Mouse (Mus musculus) cortical plate, adult 2 months (tissue): ENCODE results near the gene Shroom3. TPM values are rescaled to one million over a fixed set of nuclear protein-coding genes. Genes with fewer than 3 reads are reported as not detected.
A peak's percentile ranks its signal among the peaks of the same experiment; 100 is the strongest.

Experiments
- H3K27ac ChIP-seq: fragments of 200-500 bp; 2 replicates; pipeline ENCODE4 v1.5.1; 2012; ENCODE audit warnings: low read length, control low read depth, inconsistent platforms; ENCODE audit not compliant: insufficient read depth
- H3K4me1 ChIP-seq: fragments of 200-500 bp; 2 replicates; pipeline ENCODE4 v1.6.1; 2011; ENCODE audit warnings: low read length; ENCODE audit not compliant: control insufficient read depth, insufficient read depth
- H3K4me3 ChIP-seq: fragments of 200-500 bp; 2 replicates; pipeline ENCODE4 v1.5.1; 2011; ENCODE audit warnings: mild to moderate bottlenecking, low read length, control low read depth; ENCODE audit not compliant: insufficient read depth
- CTCF ChIP-seq: fragments of 200-500 bp; IDR thresholded peaks from 2 replicates; pipeline ENCODE4 v1.5.1; 2011; ENCODE audit warnings: mild to moderate bottlenecking, control low read depth, low read length; ENCODE audit not compliant: insufficient read depth; ENCODE audit errors: extremely low read depth
- POLR2A ChIP-seq: fragments of 200-500 bp; IDR thresholded peaks from 2 replicates; pipeline ENCODE4 v1.6.1; 2011; ENCODE audit warnings: mild to moderate bottlenecking, low read length, control low read depth; ENCODE audit not compliant: insufficient read depth; ENCODE audit errors: extremely low read depth
- polyA plus RNA-seq: library from polyadenylated mRNA; depleted of rRNA; stranded (reverse); fragments of >200 nt; gene quantifications from 2 replicates; pipeline ENCODE4 v1.2.3, GENCODE M21; 2012

Gene Shroom3
- polyA plus RNA-seq, 1 experiment = 1.9 TPM

DNA sequence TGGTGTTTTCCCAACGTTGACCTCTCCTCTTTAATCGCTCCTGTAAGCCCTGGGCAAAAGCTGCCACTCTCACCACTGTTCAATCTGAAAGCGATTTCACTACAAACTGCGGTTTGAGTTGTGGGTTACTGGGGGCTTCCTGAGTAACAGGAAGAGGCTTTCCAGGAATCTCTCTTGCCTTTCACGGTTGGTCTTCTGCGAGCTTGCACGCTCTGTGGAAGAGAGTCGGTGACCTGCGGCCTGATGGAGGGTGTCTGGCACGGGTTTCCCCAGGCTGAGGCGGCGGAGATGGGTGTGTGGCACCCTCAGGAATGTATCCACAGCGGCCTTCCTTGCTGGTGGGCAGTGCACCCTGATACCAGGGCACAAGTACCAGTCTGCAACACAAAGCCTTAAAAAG lies 281.5 kb downstream of the Shroom3 start:
- Histone ChIP-seq H3K4me1 (peaks cover 7% of the 10 kb centered on the region; the same call in 1 of the 2 replicates), H3K27ac (no peak overlapping the region), H3K4me3 (no peak overlapping the region)
- TF ChIP-seq POLR2A = no peak

DNA sequence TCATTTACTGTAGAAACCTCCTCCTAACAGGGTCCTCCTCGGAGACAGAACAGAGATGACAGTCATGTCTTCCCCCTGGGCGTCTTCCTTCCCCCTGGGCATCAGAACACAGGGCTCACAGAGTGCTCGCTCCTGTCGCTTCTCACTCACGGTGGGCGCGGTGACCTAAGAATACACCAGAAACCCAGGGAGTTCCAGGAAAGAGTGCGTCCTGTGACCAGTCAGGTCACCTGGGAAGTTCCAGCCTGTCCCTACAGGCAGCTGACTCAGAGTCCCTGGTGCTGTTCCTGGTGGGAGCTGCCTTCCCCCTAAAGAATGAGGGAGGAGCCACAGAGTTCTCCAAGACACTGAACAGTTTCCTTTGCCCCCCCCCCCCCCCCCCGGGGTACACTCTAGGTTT lies 283.9 kb downstream of the Shroom3 start:
- TF ChIP-seq CTCF = no peak
- TF ChIP-seq POLR2A = no peak
- H3K27ac ChIP-seq = no peak overlapping the region
- no peaks in the 10 kb centered on the region for H3K4me1 ChIP-seq
- H3K4me3 ChIP-seq = no peak overlapping the region

DNA sequence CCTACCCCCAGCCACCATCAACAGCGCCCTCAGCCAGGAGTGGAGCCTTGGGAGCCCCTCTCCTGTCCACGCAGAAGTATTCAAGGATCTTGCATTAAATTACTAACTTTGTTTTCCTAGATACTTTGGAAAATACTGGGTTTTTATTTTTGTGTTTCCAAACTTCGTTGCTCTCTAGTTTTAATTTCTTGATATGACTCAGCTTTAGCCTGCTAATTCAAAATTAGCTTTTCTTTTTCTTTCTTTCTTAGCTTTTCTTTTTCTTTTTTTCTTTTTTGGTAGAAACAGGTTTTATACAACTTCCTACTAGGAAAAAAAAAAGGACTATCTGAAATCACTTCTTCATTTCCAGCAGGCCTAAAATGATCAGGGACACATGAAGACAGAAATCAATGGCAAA lies 284.7 kb downstream of the Shroom3 start:
- TF ChIP-seq POLR2A (no peak), CTCF (no peak)
- H3K27ac ChIP-seq = no peak overlapping the region
- no peak overlapping the region for H3K4me3 ChIP-seq
- no peaks in the 10 kb centered on the region for H3K4me1 ChIP-seq

DNA sequence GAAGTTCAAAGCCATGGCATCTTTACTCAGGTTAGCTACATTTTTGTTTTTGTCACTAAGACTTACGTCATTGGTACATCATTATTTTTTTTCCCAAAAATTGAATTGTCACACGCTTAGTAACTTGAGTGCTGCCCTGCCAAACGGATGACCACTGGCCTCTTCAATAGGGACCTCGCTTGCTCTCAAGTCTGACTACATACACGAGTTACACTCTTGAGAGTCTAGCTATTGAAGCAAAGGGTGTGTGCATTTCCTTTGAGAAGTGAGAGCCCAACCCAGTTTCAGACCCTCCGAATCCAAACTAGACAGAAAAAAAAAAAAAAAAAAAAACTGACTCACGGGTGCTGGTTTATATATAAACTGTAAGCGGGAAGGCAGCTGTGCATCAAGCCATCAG lies 286.2 kb downstream of the Shroom3 start:
- no peak overlapping the region for H3K4me3 ChIP-seq
- no peak overlapping the region for H3K27ac ChIP-seq
- no peaks in the 10 kb centered on the region for H3K4me1 ChIP-seq
- TF ChIP-seq POLR2A (no peak), CTCF (no peak)

DNA sequence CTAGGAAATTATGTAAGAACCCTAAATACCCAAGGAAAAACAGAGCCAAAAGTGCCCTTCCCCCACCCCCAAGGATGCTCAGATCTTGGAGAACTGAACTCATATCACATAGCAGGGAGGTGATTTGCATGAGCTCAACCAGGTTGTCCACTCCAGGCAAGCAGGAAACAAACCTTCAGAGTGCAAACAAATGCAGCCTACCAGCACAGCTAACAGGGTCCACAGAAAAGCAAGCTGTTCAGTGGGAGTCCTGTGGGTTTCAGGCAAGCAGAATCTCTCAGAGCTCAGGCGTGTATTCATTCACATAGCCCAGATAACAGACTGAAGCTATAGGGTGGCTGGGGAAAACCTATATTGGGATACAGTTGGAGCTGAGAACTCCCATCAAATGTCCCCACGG lies 286.7 kb downstream of the Shroom3 start:
- no peak overlapping the region for H3K27ac ChIP-seq
- H3K4me3 ChIP-seq = no peak overlapping the region
- H3K4me1 ChIP-seq = no peaks in the 10 kb centered on the region
- TF ChIP-seq POLR2A (no peak), CTCF (no peak)

DNA sequence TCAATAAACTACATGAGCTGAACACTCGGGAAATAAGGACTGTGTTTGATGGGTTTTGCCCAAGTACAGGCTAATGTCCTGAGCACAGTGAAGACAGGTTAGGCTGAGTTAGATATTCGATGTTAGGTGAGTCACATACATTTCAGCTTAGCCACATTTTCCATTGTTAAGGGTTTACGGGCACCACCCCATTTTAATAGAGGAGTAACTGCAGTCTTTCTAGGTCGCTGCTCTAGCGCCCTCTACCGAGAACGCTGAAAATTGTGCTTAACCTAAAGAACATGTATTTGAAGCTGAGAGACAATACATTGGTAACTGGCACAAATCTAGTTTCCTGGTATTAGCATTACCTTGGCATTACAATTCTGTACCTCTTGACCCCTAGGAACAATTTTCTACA lies 287.2 kb downstream of the Shroom3 start:
- TF ChIP-seq CTCF (peak; percentile 40; the same call in 1 of the 2 replicates), POLR2A (no peak)
- Histone ChIP-seq H3K4me3 (no peak overlapping the region), H3K4me1 (no peaks in the 10 kb centered on the region), H3K27ac (no peak overlapping the region)

DNA sequence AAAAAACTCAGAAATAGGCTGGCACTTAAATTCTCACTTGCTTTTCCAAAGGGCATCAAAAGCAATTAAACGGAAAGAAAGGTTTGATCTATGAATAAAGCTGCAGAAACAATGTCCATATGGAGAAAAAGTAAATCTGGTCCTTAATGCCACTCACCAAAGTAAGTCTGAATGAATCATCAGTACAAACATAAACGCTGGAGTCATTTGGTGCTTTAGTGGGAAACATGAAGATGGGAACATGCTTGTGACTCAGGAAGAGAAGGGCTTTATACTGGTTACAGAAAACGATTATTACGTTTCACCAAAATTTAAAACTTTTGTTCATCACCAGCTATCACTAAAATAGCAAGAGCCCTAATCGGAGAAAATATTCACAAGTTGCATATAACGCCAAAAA lies 297.2 kb downstream of the Shroom3 start:
- no peak overlapping the region for H3K27ac ChIP-seq
- TF ChIP-seq POLR2A (no peak), CTCF (no peak)
- H3K4me1 ChIP-seq = peaks cover 2% of the 10 kb centered on the region
- no peak overlapping the region for H3K4me3 ChIP-seq

DNA sequence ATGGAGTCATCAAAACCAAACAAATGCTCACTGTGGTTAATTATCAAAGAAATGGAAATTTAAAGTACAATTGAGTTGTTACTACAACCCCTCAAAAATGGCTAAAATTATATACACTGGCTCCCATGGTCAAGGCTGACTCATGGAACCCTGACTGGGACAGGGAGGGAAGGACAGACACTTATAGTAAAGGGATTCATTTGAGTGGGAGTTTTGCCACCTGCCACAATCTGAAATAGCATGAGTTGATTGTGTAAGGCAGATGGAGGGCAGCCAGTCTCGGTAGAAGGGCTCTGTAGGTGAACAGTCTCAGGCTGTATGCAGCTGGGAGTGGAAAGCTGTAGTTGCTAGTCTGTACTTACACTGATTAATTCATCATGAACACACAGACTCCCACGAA lies 297.6 kb downstream of the Shroom3 start:
- no peak overlapping the region for H3K27ac ChIP-seq
- peaks cover 2% of the 10 kb centered on the region for H3K4me1 ChIP-seq
- TF ChIP-seq POLR2A (no peak), CTCF (no peak)
- no peak overlapping the region for H3K4me3 ChIP-seq

DNA sequence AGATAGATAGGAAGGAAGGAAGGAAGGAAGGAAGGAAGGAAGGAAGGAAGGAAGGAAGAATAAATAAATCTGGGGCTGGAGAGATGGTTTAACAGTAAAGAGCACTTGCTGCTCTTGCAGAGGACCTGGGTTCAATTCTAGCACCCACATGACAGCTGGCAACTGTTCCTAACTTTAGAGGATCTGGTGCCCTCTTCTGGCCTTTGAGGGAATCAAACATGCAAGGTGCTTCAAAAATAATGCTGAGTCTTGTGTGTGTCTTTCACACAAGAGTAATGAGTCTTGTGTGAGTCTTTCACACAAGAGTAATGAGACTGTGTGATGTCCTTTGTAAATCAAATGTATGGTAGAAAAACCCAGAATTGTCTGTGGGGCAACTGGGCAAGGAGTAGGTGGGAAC lies 299.4 kb downstream of the Shroom3 start:
- Histone ChIP-seq H3K4me1 (peaks cover 2% of the 10 kb centered on the region), H3K27ac (no peak overlapping the region), H3K4me3 (no peak overlapping the region)
- no peak for TF ChIP-seq CTCF
- TF ChIP-seq POLR2A = no peak

DNA sequence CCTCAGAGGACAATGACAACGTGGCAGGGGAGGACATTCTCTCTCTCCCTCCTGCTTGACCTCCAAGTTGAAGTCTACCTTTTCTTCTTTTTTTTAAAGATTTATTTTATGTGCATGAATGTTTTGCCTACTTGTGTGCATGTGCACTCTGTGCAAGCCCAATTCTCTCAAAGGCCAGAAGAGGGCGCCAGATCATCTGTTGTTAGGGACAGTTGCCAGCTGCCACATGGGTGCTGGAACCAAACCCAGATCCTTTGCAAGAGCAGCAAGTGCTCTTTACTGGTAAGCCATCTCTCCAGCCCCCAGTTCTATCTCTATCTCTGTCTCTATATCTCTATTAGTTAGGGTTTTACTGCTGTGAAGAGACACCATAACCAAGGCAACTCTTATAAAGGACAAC lies 300.7 kb downstream of the Shroom3 start:
- H3K27ac ChIP-seq = no peak overlapping the region
- H3K4me1 ChIP-seq = peaks cover 2% of the 10 kb centered on the region
- no peak for TF ChIP-seq POLR2A
- TF ChIP-seq CTCF = no peak
- H3K4me3 ChIP-seq = no peak overlapping the region

DNA sequence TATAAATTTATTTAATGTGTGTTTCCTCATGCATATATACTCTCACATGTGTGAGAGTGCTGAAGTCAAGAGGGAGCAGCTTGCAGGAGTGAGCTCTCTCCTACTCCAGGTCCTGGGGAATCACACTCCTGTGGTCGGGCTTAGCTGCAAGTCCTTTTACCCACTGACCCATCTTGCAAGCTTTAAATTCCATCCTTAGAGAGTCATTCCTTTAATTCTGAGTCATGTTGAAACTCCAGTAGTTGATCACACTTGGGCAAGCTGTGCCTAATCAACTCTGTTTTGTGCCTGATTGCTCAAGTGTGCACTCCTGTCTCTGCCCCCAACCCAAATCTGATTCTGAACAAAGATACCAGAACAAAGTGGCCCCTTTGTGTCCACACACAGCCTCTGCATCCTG lies 301.5 kb downstream of the Shroom3 start:
- no peak overlapping the region for H3K27ac ChIP-seq
- TF ChIP-seq CTCF (no peak), POLR2A (no peak)
- H3K4me3 ChIP-seq = no peak overlapping the region
- H3K4me1 ChIP-seq = peaks cover 2% of the 10 kb centered on the region
